Mouse (Mus musculus) heart, embryonic 13.5 days (tissue): ENCODE measurements around the gene Trim44. TPM values are rescaled to one million over a fixed set of nuclear protein-coding genes. Genes with fewer than 3 reads are reported as not detected.
A peak's percentile ranks its signal among the peaks of the same experiment; 100 is the strongest.

Source experiments
- ATAC-seq: fragments of 200-750 bp; cut with Nextera tagmentation; 2 replicates; pipeline ENCODE4 v1.8.0; 2017; ENCODE audit warnings: moderate TSS enrichment; ENCODE audit not compliant: insufficient number of reproducible peaks, low FRiP score, low TSS enrichment; ENCODE audit errors: extremely low read depth
- H3K27ac ChIP-seq: fragments of 300-500 bp; sonication (generic); replicated peaks from 2 replicates; pipeline ENCODE4 v1.5.1; 2015; ENCODE audit warnings: moderate library complexity, mild to moderate bottlenecking, inconsistent platforms
- H3K27me3 ChIP-seq: fragments of 300-500 bp; sonication (generic); replicated peaks from 2 replicates; pipeline ENCODE4 v1.6.1; 2015; ENCODE audit warnings: mild to moderate bottlenecking, inconsistent platforms
- H3K36me3 ChIP-seq: fragments of 300-500 bp; sonication (generic); 2 replicates; pipeline ENCODE4 v1.6.1; 2015; ENCODE audit warnings: mild to moderate bottlenecking, inconsistent platforms
- H3K4me1 ChIP-seq: fragments of 300-500 bp; sonication (generic); 2 replicates; pipeline ENCODE4 v1.6.1; 2015; ENCODE audit warnings: inconsistent platforms
- H3K4me2 ChIP-seq: fragments of 300-500 bp; sonication (generic); 2 replicates; pipeline ENCODE4 v1.6.1; 2015; ENCODE audit warnings: inconsistent platforms, mild to moderate bottlenecking, moderate library complexity
- H3K4me3 ChIP-seq: fragments of 300-500 bp; sonication (generic); 2 replicates; pipeline ENCODE4 v1.5.1; 2015; ENCODE audit warnings: moderate library complexity, mild to moderate bottlenecking, inconsistent platforms
- H3K9ac ChIP-seq: fragments of 300-500 bp; sonication (generic); 2 replicates; pipeline ENCODE4 v1.6.1; 2015; ENCODE audit warnings: inconsistent platforms, mild to moderate bottlenecking, moderate library complexity
- H3K9me3 ChIP-seq: fragments of 300-500 bp; sonication (generic); 2 replicates; pipeline ENCODE4 v1.6.1; 2016; ENCODE audit warnings: inconsistent platforms
- WGBS: fragments of 180-500 bp; shearing (Covaris S2); methylation state at CpG from one replicate; pipeline ENCODE4 v1.1.7; 2015; ENCODE audit warnings: mixed read lengths; 5-methylcytosine and 5-hydroxymethylcytosine counted together
- polyA plus RNA-seq: library from polyadenylated mRNA; unstranded; fragments of >200 nt; fragmentation: Nextera tagmentation; extraction: Ambion mirVana; gene quantifications from 2 replicates; pipeline ENCODE4 v1.2.1, GENCODE M21; 2015

The Trim44 gene
- 17.7 and 19.9 TPM in 2 replicates for polyA plus RNA-seq

DNA sequence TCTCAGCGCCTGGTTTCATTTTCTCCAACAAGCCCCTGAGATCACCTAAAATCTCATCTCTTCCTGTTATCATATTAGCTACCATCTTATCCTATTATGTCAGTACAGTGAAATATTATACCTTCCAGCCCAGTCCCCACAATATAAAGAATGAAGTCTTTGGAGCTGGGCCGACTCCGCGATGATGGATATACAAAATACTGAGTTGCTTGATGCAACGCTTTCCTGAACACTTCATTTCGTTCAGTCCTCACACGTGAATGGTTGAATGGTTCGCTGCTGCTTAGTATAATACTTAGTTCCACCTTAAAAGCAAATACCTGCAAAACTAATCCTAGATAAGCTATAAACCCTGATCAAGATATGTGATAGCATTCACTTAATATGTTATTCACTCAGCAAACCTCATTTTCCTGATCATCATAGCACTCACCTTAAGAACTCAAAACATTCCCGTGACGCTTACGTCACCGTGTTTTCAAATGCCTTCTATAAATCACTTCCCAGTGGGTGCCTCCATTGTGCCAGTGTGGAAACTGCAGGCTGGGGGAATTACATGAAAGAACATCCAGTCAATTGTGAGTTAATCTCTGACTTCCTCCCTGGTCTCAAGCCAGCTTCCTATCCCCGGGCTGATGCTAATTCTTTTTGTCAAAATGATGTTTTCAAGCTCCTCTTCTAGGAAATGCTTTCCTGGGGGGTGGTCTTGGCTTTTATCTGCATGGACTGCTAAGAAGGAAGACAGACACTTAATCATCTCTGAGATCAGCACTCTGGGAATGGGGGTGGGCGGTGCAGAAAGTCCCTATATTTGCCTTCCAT lies at the start of gene Trim44:
Gene Trim44, minus strand, starts transcription at position 466 of the 822 bp plus-strand sequence.
- Histone ChIP-seq H3K36me3 (no peaks in the 10 kb centered on the region), H3K9ac (no peak within 1 kb of the TSS), H3K4me2 (peak within 1 kb of the TSS; percentile 47), H3K4me1 (peaks cover 31% of the 10 kb centered on the region), H3K27me3 (no peaks in the 10 kb centered on the region), H3K27ac (no peak within 1 kb of the TSS), H3K4me3 (peak within 1 kb of the TSS; percentile 8; the same call in 1 of the 2 replicates), H3K9me3 (no peaks in the 10 kb centered on the region)
- no peak for ATAC-seq
- WGBS: 40% methylated on average over 14 of the region's 14 CpGs

DNA sequence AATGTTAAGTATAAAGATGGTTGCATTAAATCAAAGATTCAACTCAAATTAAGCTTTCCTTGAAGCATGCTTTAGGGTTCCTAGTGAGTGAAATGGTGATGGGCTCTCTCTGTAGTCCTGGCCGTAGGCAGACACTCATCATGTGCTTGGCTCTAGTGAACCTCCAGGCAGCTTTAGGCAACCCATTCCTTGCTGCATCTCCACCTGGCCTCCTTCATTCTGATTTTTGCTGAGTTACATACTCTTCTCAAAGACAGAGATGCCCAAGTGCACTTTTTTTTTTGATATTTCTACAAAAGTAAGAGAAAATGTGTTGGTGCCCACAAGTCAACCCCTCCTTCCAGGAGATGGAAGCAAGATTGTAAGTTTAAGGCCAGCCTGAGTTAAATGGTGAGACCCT lies 47.5 kb upstream of the Trim44 start:
- H3K4me2 ChIP-seq: no peak overlapping the region

DNA sequence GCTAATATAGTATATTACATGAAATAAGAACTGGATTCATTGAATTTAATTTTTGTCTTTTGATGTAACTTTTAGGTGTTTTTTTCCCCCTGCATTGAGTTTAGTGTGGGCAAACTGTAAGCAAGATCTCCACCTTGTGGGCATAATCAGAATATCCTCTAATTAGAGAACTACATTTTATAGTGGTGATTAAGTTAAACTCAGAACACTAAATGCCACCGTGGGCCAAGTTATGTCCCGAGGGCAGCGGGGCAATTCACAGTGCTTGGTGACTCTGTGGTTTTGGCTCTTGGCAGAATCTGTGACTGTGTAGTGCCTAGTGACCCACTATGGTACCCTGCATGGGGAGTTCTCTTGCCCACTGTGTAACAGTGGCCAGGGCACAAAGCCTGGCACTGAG lies 45.8 kb upstream of the Trim44 start:
- no peak for ATAC-seq
- Histone ChIP-seq H3K9me3 (no peaks in the 10 kb centered on the region), H3K27me3 (peaks cover 55% of the 10 kb centered on the region), H3K27ac (no peak overlapping the region), H3K9ac (no peak overlapping the region), H3K4me1 (peaks cover 27% of the 10 kb centered on the region), H3K4me2 (no peak overlapping the region), H3K36me3 (no peaks in the 10 kb centered on the region), H3K4me3 (no peak overlapping the region)
- 33% methylated on average over 3 of the region's 3 CpGs for WGBS

More for the DNA sequence above, 47.5 kb upstream of the Trim44 start:
- Histone ChIP-seq H3K27me3 (peaks cover 68% of the 10 kb centered on the region), H3K4me1 (peaks cover 22% of the 10 kb centered on the region), H3K36me3 (no peaks in the 10 kb centered on the region), H3K9me3 (no peaks in the 10 kb centered on the region), H3K27ac (no peak overlapping the region), H3K4me3 (no peak overlapping the region), H3K9ac (no peak overlapping the region)
- ATAC-seq: no peak
- 55% methylated on average over 1 of the region's 1 CpGs for WGBS

- WGBS: under 1% methylated on average over 45 of the region's 49 CpGs
- Histone ChIP-seq H3K4me1 (peaks cover 22% of the 10 kb centered on the region), H3K9ac (peak within 1 kb of the TSS; percentile 87), H3K27me3 (peaks cover 47% of the 10 kb centered on the region), H3K27ac (peak within 1 kb of the TSS; percentile 39; the same call in 1 of the 2 replicates), H3K4me3 (peak within 1 kb of the TSS; percentile 73), H3K9me3 (no peaks in the 10 kb centered on the region), H3K36me3 (no peaks in the 10 kb centered on the region), H3K4me2 (peak within 1 kb of the TSS; percentile 98)
- 0 out of 2 replicates have a peak, but pooled peaks have one; percentile 17 for ATAC-seq
These were observed 44.3 kb upstream of the Trim44 start, which contains the start of gene Fjx1 for GRCm38 (mm10) chr2:102451671-102452549. Fjx1 (minus strand) TSS chr2:102452499.

- Histone ChIP-seq H3K4me1 (peaks cover 22% of the 10 kb centered on the region), H3K4me3 (peak overlapping the region; percentile 73), H3K27me3 (peaks cover 38% of the 10 kb centered on the region), H3K27ac (peak overlapping the region; percentile 39; the same call in 1 of the 2 replicates), H3K9me3 (no peaks in the 10 kb centered on the region), H3K36me3 (no peaks in the 10 kb centered on the region), H3K9ac (peak overlapping the region; percentile 87), H3K4me2 (peak overlapping the region; percentile 98)
- WGBS: under 1% methylated on average over 94 of the region's 109 CpGs
- ATAC-seq: no peak
These were observed 43.4 kb upstream of the Trim44 start for GRCm38 (mm10) chr2:102450761-102451670.

DNA sequence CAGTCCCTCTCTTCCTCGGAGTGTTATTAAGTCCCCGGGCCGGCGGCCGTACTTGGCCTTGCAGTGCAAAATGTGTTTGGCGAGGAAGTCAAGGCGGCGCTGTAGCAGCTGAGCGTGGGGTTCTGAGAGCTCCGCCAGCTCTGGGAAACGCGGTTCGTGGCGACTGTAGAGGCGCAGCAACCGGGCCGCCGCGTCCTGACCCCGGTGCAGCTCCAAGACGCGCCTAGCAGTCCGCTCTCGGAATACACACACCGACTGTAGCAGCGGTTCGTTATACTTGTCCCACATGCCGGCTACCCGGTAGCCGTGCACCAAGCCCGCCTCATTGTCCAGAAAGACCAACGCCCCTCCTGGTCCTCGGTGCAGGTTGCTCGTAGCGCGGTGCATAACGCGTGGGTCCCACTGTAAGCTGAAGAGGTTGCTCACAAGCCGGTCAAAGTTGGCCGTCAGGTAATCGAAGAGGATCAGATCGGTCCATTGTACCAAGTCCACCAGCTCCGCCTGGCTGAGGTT lies 42.7 kb upstream of the Trim44 start:
- WGBS: under 1% methylated on average over 43 of the region's 43 CpGs
- no peak overlapping the region for H3K27ac ChIP-seq
- H3K4me2 ChIP-seq: peak overlapping the region; percentile 98
- ATAC-seq: no peak
- H3K27me3 ChIP-seq: peaks cover 31% of the 10 kb centered on the region
- H3K4me1 ChIP-seq: peaks cover 22% of the 10 kb centered on the region
- peak overlapping the region; percentile 73 for H3K4me3 ChIP-seq
- H3K9me3 ChIP-seq: no peaks in the 10 kb centered on the region
- peak overlapping the region; percentile 87 for H3K9ac ChIP-seq
- H3K36me3 ChIP-seq: no peaks in the 10 kb centered on the region

GRCm38 (mm10) chr2:102449630-102450247 lies 42.1 kb upstream of the Trim44 start:
- Histone ChIP-seq H3K36me3 (no peaks in the 10 kb centered on the region), H3K4me1 (peaks cover 22% of the 10 kb centered on the region), H3K9me3 (no peaks in the 10 kb centered on the region), H3K27me3 (peaks cover 25% of the 10 kb centered on the region), H3K4me2 (peak overlapping the region; percentile 98), H3K9ac (peak overlapping the region; percentile 87), H3K27ac (no peak overlapping the region), H3K4me3 (peak overlapping the region; percentile 73)
- under 1% methylated on average over 17 of the region's 17 CpGs for WGBS
- ATAC-seq: no peak

DNA sequence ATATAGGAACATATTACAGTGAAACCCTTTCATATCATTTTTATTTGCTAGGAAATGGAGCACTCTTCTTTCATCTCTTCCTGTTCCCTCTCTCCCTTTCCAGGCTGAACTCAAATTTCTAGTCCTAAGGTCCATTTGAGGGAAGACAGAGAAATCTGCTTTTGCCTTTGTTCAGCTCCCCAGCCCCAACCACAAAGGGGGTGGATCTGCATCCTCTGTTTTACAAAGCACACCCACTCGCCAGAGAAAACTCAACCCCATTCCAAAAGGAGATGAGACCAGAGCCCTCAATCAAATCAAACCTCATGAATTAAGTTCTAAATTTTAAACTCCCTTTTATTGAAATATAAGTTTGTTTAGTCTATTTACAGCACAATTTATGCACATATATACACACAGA lies 41.4 kb upstream of the Trim44 start:
- Histone ChIP-seq H3K27ac (no peak overlapping the region), H3K4me3 (no peak overlapping the region), H3K4me2 (no peak overlapping the region), H3K9me3 (no peaks in the 10 kb centered on the region), H3K36me3 (no peaks in the 10 kb centered on the region), H3K9ac (no peak overlapping the region), H3K27me3 (peaks cover 18% of the 10 kb centered on the region), H3K4me1 (peaks cover 22% of the 10 kb centered on the region)
- no peak for ATAC-seq
- 62% methylated on average over 1 of the region's 1 CpGs for WGBS

- no peaks in the 10 kb centered on the region for H3K9me3 ChIP-seq
- H3K27ac ChIP-seq: no peak overlapping the region
- 80% methylated on average over 7 of the region's 7 CpGs for WGBS
- no peak for ATAC-seq
- peaks cover 12% of the 10 kb centered on the region for H3K27me3 ChIP-seq
- peaks cover 21% of the 10 kb centered on the region for H3K4me1 ChIP-seq
- H3K9ac ChIP-seq: no peak overlapping the region
- H3K4me3 ChIP-seq: no peak overlapping the region
- H3K4me2 ChIP-seq: no peak overlapping the region
- H3K36me3 ChIP-seq: no peaks in the 10 kb centered on the region
These were observed 40.2 kb upstream of the Trim44 start for GRCm38 (mm10) chr2:102447831-102448230.

GRCm38 (mm10) chr2:102446851-102447250 lies 39.2 kb upstream of the Trim44 start:
- Histone ChIP-seq H3K27me3 (peaks cover 9% of the 10 kb centered on the region; the same call in 1 of the 2 replicates), H3K4me1 (peaks cover 15% of the 10 kb centered on the region), H3K4me2 (no peak overlapping the region), H3K27ac (no peak overlapping the region), H3K4me3 (no peak overlapping the region), H3K9me3 (no peaks in the 10 kb centered on the region), H3K9ac (no peak overlapping the region), H3K36me3 (no peaks in the 10 kb centered on the region)
- 61% methylated on average over 4 of the region's 4 CpGs for WGBS
- ATAC-seq: no peak
